Mouse (Mus musculus) hindbrain, embryonic 10.5 days (tissue): ENCODE results near the gene Fam19a5. TPM values are rescaled to one million over a fixed set of nuclear protein-coding genes. Genes with fewer than 3 reads are reported as not detected.

ENCODE experiments used
- DNase-seq: peaks from one replicate; pipeline ENCODE4 v3.0.0-alpha.2; 2017; ENCODE audit warnings: low spot score
- H3K27ac ChIP-seq: fragments of 300-500 bp; sonication (generic); 2 replicates; pipeline ENCODE4 v1.5.1; 2016; ENCODE audit warnings: mild to moderate bottlenecking, moderate library complexity
- H3K27me3 ChIP-seq: fragments of 300-500 bp; sonication (generic); 2 replicates; pipeline ENCODE4 v1.6.1; 2016; ENCODE audit warnings: mild to moderate bottlenecking; ENCODE audit not compliant: poor library complexity, insufficient read depth, severe bottlenecking
- H3K36me3 ChIP-seq: fragments of 300-500 bp; sonication (generic); 2 replicates; pipeline ENCODE4 v1.6.1; 2016; ENCODE audit warnings: mild to moderate bottlenecking, moderate library complexity
- H3K4me1 ChIP-seq: fragments of 300-500 bp; sonication (generic); replicated peaks from 2 replicates; pipeline ENCODE4 v1.6.1; 2016; ENCODE audit warnings: mild to moderate bottlenecking
- H3K4me3 ChIP-seq: fragments of 300-500 bp; sonication (generic); 2 replicates; pipeline ENCODE4 v1.5.1; 2016; ENCODE audit warnings: mild to moderate bottlenecking, moderate library complexity
- H3K9me3 ChIP-seq: fragments of 300-500 bp; sonication (generic); 2 replicates; pipeline ENCODE4 v1.6.1; 2016; ENCODE audit warnings: mild to moderate bottlenecking, moderate library complexity
- WGBS: fragments of 180-500 bp; shearing (Covaris S2); methylation state at CpG from one replicate; pipeline ENCODE4 v1.1.7; 2016; 5-methylcytosine and 5-hydroxymethylcytosine counted together
- polyA plus RNA-seq: library from polyadenylated mRNA; unstranded; fragments of >200 nt; fragmentation: Nextera tagmentation; extraction: Ambion mirVana; gene quantifications from 2 replicates; pipeline ENCODE4 v1.2.1, GENCODE M21; 2016

Fam19a5 gene
- polyA plus RNA-seq = 6.4 and 8.2 TPM in 2 replicates

DNA sequence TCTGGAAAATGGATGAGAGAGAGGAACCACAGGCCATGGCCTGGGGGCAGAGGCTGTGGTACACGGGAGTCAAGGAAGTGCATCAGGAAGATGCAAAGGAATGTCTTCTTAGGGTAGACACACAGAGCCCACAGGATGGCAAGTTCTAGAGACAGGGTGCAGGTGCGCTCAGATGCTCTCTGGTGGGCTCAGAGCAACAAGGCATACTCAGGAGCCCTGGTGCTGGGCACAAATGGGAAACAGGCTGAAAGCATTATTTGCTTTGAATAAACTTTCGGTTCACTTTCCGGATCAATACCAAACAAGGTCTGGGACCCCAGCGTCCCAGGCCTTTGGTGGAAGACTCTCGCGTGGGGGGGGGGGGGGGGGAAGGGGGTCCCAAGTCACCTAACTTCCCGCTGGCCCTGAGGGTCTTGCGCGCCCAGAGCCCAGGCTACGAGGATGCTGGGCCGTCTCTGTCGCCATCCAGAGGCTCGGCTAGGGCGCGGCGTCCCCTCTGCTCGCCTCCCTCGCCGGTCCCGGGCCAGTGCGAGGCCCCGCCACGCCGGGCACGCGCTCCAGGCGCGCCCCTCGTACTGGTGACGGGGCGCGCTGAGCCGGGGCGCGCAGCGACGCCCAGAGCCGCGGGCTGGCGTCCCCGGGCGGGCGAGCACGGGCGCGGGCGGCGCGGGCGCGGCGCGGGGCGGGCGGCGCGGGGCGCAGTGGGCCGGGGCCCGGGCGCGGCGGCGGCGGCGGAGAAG is at the start of gene Fam19a5:
Fam19a5 (plus strand) TSS at position 701 of the 740 bp plus-strand sequence.
- Histone ChIP-seq H3K27me3 (peaks cover 30% of the 10 kb centered on the region), H3K27ac (peak within 1 kb of the TSS; percentile 93), H3K9me3 (no peaks in the 10 kb centered on the region), H3K4me3 (peak within 1 kb of the TSS; percentile 79), H3K36me3 (no peaks in the 10 kb centered on the region), H3K4me1 (peaks cover 52% of the 10 kb centered on the region)
- DNase-seq = peak; percentile 78
- 2% methylated on average over 44 of the region's 67 CpGs for WGBS

DNA sequence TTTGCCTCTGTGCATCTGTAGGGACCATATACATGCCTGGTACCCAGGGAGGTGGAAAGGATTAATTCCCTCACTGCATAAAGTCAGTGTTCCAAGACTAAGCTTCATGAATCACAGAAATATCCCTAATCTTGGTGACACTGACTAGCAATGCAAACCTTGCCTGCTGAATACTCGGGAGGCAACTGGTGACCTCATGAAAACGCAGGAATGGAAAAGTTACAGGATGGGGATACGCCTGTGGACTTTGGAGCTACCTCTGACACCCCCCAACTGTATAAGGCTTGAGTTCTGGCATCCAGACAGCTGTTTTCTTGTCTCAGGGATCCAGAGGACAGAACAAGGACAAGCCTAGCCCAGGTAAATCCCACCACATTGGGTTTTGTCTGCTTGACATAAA is 42.4 kb upstream of the Fam19a5 start:
- Histone ChIP-seq H3K27ac (no peak overlapping the region), H3K27me3 (no peaks in the 10 kb centered on the region), H3K9me3 (no peaks in the 10 kb centered on the region), H3K36me3 (no peaks in the 10 kb centered on the region), H3K4me3 (no peak overlapping the region), H3K4me1 (no peaks in the 10 kb centered on the region)
- DNase-seq = no peak
- 83% methylated on average over 3 of the region's 3 CpGs for WGBS

DNA sequence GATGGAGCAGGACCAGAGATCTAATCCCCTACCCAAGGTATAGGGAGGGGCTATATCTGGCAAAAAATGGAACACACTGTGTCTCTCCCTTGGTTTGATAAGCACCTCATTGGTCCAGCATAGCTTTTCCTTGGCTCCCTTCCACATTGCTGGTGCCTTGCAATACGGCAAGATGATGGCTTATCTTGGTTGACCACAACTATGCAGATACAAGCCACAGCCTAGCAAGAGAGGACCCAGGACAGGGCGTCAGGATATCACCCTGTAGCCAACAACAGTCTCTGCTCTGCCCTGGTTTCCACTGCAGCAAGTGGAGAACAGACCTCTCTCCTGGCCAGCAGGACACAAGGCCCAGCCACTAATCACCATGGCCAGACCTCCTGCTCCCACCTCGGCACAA is 36.8 kb upstream of the Fam19a5 start:
- no peaks in the 10 kb centered on the region for H3K9me3 ChIP-seq
- H3K4me3 ChIP-seq = no peak overlapping the region
- H3K27ac ChIP-seq = no peak overlapping the region
- no peaks in the 10 kb centered on the region for H3K4me1 ChIP-seq
- no peaks in the 10 kb centered on the region for H3K27me3 ChIP-seq
- no peak for DNase-seq
- WGBS = 83% methylated on average over 3 of the region's 3 CpGs
- no peaks in the 10 kb centered on the region for H3K36me3 ChIP-seq

DNA sequence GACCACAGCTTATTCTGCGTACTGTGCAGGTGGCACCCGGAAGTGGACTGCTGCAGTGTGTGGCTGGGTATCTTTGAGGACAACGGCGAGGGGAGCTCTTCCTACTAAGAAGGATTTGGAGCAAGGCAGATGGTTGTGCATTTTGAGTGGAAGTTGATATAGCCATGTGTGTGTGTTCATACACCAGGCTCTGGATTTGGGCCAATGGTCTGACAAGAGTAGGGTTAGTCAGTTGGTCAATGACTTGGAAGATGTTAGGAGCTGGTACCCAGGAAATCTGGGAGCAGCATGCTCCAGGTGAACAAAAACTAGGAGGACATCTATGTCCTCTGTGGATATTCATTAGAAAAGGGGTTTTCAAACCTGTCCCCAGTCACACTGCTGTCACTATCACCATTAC is 33.2 kb upstream of the Fam19a5 start:
- Histone ChIP-seq H3K27me3 (no peaks in the 10 kb centered on the region), H3K36me3 (no peaks in the 10 kb centered on the region), H3K4me3 (no peak overlapping the region), H3K9me3 (no peaks in the 10 kb centered on the region), H3K4me1 (no peaks in the 10 kb centered on the region), H3K27ac (no peak overlapping the region)
- WGBS = 92% methylated on average over 4 of the region's 4 CpGs
- no peak for DNase-seq

DNA sequence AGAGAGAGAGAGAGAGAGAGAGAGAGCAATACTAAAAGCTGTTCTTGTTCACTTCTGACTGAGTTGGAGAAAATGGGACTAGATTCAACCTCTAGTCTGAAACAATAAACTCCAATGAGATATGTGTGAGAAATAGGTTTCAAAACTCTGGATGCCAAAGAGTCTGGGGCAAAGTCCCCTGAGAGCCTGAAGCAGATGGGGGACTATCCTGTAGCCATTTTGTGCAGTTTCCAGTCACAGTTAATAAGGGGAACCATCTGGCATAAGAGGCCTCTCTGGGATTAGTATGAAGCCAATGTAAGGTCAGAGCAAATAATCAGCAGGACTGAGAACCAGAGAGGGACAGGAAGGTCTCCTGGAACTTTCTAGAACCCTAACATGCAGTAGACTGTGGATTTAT is 25.9 kb upstream of the Fam19a5 start:
- no peaks in the 10 kb centered on the region for H3K4me1 ChIP-seq
- H3K36me3 ChIP-seq = no peaks in the 10 kb centered on the region
- no peaks in the 10 kb centered on the region for H3K9me3 ChIP-seq
- DNase-seq = no peak
- no peak overlapping the region for H3K27ac ChIP-seq
- no peaks in the 10 kb centered on the region for H3K27me3 ChIP-seq
- H3K4me3 ChIP-seq = no peak overlapping the region

DNA sequence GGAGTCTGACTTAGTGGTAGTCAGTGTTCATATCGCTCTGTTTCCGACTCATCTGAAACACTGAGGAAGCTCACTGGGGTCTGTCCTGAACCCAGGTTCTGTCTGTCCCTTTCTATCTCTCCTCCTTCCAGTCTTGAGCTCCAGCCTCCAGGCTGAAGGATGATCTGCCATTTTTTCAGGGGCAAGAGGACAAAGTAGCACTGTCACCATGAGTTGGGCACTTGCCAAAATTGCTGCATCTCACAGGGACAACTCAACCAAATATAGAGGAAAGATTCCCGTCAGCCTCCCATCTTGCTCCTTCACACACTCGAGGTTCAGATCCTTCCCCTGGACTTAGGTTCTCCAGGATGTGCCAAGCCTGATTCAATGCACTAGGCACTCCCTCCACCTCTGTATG is 14.8 kb upstream of the Fam19a5 start:
- Histone ChIP-seq H3K4me1 (no peaks in the 10 kb centered on the region), H3K27ac (no peak overlapping the region), H3K27me3 (no peaks in the 10 kb centered on the region), H3K36me3 (no peaks in the 10 kb centered on the region), H3K9me3 (no peaks in the 10 kb centered on the region), H3K4me3 (no peak overlapping the region)
- WGBS = 89% methylated on average over 4 of the region's 4 CpGs
- DNase-seq = no peak

DNA sequence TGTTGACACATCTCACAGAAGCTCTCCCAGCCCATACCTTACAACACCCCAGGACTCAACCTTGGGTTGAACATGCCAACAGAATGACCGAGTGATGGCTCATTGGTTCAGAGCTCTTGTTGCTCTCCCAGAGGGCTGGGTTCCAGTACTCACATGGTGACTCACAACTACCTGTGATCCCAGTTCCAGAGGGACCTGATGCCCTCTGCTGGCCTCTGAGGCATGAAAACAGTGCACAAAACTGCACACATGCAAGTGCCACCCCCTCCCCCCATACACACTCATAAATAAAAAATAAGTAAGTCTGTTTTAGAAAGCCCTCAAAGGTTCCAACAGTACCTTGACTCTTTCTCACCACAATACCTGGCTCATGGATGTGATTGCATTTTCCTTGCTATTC is 2.4 kb upstream of the Fam19a5 start:
- Histone ChIP-seq H3K27me3 (peaks cover 30% of the 10 kb centered on the region), H3K9me3 (no peaks in the 10 kb centered on the region), H3K36me3 (no peaks in the 10 kb centered on the region), H3K27ac (no peak overlapping the region), H3K4me3 (no peak overlapping the region), H3K4me1 (peaks cover 31% of the 10 kb centered on the region)
- WGBS = 71% methylated on average over 1 of the region's 1 CpGs
- no peak for DNase-seq

DNA sequence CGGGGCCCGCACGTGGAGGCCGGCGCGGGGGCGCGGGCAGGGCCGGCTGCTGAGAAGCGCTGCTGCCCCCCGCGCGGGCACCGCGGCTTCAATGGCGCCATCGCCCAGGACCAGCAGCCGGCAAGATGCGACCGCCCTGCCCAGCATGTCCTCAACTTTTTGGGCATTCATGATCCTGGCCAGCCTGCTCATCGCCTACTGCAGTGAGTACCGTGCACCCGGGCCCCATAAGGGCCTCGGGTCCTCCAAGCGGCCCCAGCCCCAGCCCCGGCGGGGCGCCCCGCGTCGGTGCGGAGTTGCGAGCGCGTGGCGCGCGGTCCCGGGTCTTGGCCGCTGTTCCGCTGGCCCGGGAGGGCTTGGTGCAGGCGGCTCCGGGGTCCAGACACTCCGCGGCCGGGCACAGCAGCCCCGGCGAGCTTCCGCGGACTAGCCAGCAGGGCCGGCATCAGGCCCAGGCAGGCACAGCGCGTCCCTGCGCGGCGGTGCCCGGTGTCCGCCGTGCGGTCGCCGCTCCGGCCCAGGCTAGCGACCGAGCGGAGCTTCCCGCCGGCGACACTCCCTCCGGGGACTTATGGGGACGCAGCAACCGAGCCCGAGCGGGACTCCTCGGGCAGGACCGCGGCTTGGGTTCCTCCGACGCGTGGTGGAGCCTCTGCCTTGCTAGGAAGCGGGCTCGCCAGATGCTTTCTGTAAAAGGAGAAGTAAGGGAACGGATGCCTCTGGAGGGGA is 466 bp downstream of the Fam19a5 start:
- DNase-seq = peak; percentile 75
- peaks cover 60% of the 10 kb centered on the region for H3K4me1 ChIP-seq
- peaks cover 30% of the 10 kb centered on the region for H3K27me3 ChIP-seq
- under 1% methylated on average over 84 of the region's 84 CpGs for WGBS
- peak overlapping the region; percentile 79 for H3K4me3 ChIP-seq
- H3K36me3 ChIP-seq = no peaks in the 10 kb centered on the region
- H3K9me3 ChIP-seq = no peaks in the 10 kb centered on the region
- peak overlapping the region; percentile 93 for H3K27ac ChIP-seq

DNA sequence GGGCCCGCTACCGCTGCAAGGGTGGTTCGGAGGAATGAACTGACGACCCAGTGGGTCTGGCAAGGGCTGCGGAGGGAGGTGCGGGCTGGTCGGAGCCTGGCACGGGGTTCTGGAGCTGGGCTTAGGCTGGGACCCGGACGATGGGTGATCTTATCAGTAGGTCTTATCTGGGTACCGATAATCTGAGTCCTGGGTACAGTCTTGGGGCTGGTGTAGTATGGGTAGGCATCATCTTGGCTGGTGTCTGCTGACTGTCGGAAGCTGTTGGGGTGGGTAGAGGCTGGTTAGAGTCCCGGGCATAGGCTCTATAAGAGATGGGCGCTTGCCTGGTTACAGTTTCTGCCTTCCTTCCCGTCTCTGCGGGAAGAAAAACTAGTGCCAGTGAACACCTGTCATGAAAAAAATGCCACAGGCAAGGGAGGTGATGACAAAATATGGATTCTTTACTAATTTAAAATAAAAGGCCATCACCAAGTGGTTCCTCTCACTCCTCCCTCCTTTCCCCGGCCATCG is 1.1 kb downstream of the Fam19a5 start:
- Histone ChIP-seq H3K36me3 (no peaks in the 10 kb centered on the region), H3K27me3 (peaks cover 30% of the 10 kb centered on the region), H3K4me3 (peak overlapping the region; percentile 79), H3K27ac (peak overlapping the region; percentile 93), H3K9me3 (no peaks in the 10 kb centered on the region), H3K4me1 (peaks cover 66% of the 10 kb centered on the region)
- no peak for DNase-seq
- 9% methylated on average over 18 of the region's 18 CpGs for WGBS

DNA sequence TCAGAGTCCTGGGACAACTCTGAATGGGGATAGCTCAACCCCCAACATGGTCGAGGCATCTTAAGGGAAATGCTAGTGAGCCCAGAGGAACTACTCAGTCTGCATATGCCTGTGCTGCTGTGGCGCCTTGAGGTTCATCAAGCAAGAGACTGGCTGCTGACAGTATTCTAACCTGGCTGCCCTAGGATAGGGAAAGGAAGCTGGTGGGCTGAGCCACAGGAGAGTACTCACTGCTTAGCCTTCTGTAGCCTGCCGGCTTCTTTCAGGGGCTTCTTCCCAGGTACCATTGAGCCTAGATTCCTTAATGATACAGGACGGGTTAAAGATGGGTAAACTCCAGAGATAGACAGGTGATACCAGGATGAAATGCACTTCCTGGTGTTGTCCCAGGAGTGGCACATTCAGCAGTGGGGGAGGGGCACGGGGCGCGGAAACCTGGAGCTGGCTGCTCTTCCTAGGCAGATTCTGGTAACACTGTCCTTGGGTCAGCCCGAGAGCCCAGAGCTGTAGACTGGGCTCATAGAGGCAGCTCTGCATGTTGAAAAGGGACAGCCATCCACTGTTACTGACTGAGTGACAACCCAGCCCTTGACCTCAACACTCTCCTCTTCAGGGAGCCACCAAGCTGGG is 1.7 kb downstream of the Fam19a5 start:
- H3K9me3 ChIP-seq = no peaks in the 10 kb centered on the region
- H3K27ac ChIP-seq = no peak overlapping the region
- DNase-seq = peak; percentile 10
- no peaks in the 10 kb centered on the region for H3K36me3 ChIP-seq
- H3K4me3 ChIP-seq = peak overlapping the region; percentile 79
- H3K27me3 ChIP-seq = peaks cover 30% of the 10 kb centered on the region
- 20% methylated on average over 8 of the region's 8 CpGs for WGBS
- H3K4me1 ChIP-seq = peaks cover 72% of the 10 kb centered on the region

DNA sequence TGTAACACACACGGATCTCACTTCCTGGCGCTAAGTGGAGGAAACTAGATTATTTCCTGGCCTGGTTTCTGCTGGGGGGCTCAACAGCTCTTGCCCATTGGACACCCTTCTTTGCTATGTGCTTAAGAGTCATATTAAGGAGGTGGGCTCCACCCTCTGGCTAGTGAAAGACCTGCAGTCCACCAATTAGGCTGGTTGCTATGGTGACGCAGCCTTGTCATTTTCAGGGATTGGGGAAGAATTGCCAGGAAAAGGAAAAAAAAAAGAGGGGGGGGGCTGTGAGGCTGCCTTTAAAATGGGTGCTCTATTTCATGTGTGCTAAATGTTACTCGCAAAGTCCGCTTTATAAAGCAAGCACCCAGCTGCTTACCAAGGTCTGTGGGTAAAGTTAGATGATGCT is 2.9 kb downstream of the Fam19a5 start:
- Histone ChIP-seq H3K27ac (no peak overlapping the region), H3K27me3 (peaks cover 30% of the 10 kb centered on the region), H3K9me3 (no peaks in the 10 kb centered on the region), H3K4me1 (peaks cover 84% of the 10 kb centered on the region), H3K4me3 (no peak overlapping the region), H3K36me3 (no peaks in the 10 kb centered on the region)
- WGBS = 58% methylated on average over 5 of the region's 5 CpGs
- peak; percentile 61 for DNase-seq

DNA sequence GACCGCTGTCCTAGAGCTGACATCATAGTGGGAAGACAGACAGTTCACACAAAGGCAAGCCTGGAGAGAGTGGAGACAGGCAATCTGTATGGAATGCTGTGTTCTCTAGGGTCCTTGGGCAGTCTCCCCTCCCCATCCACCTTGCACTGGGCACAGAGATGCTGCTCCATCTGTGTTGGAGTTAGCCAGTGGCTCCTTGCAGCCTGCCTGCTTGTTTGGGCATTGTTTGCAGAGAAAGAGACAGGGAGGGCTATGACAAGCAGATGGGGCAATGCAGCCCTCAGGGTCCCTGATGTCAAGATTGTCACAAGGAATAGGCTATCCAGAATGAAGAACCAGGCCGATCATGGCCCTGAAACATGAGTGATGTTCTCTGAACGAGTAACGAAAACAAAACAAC is 5.6 kb downstream of the Fam19a5 start:
- Histone ChIP-seq H3K27ac (peak overlapping the region; percentile 53; the same call in 1 of the 2 replicates), H3K27me3 (peaks cover 15% of the 10 kb centered on the region), H3K36me3 (no peaks in the 10 kb centered on the region), H3K4me1 (peaks cover 73% of the 10 kb centered on the region), H3K9me3 (no peaks in the 10 kb centered on the region), H3K4me3 (no peak overlapping the region)
- no peak for DNase-seq
- 68% methylated on average over 4 of the region's 4 CpGs for WGBS

DNA sequence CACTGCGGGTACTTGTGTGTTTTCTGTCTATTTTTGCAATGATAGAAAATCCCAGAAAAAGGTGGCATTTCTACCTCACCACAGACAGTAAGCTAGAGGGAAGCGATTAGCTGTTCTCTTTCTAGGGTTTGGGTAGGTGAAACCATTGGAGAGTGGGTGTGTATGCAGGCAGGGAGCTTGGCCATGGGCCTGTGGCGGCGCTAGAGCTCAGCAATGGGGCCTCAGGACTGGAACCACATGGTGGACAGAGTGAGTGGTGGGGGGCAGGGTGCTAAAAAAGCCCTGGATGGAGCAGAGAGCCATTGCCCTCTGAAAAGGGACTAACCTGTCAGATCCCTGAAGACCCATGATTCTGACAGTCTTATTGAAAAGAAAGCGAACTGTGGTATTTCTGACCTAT is 6.7 kb downstream of the Fam19a5 start:
- no peaks in the 10 kb centered on the region for H3K36me3 ChIP-seq
- no peak for DNase-seq
- no peak overlapping the region for H3K27ac ChIP-seq
- peaks cover 62% of the 10 kb centered on the region for H3K4me1 ChIP-seq
- H3K9me3 ChIP-seq = no peaks in the 10 kb centered on the region
- 59% methylated on average over 5 of the region's 5 CpGs for WGBS
- peaks cover 7% of the 10 kb centered on the region for H3K27me3 ChIP-seq
- H3K4me3 ChIP-seq = no peak overlapping the region
